Mouse (Mus musculus) liver, postnatal 0 days (tissue): ENCODE data around the gene Ajuba.

Experiments
- CTCF ChIP-seq: sonication (generic); IDR thresholded peaks from 2 replicates; pipeline ENCODE4 v1.5.1; 2016; ENCODE audit warnings: antibody characterized with exemption, low read depth
- EP300 ChIP-seq: IDR thresholded peaks from 2 replicates; pipeline ENCODE4 v1.6.1; 2016; ENCODE audit warnings: antibody characterized with exemption, low read depth, mild to moderate bottlenecking

DNA sequence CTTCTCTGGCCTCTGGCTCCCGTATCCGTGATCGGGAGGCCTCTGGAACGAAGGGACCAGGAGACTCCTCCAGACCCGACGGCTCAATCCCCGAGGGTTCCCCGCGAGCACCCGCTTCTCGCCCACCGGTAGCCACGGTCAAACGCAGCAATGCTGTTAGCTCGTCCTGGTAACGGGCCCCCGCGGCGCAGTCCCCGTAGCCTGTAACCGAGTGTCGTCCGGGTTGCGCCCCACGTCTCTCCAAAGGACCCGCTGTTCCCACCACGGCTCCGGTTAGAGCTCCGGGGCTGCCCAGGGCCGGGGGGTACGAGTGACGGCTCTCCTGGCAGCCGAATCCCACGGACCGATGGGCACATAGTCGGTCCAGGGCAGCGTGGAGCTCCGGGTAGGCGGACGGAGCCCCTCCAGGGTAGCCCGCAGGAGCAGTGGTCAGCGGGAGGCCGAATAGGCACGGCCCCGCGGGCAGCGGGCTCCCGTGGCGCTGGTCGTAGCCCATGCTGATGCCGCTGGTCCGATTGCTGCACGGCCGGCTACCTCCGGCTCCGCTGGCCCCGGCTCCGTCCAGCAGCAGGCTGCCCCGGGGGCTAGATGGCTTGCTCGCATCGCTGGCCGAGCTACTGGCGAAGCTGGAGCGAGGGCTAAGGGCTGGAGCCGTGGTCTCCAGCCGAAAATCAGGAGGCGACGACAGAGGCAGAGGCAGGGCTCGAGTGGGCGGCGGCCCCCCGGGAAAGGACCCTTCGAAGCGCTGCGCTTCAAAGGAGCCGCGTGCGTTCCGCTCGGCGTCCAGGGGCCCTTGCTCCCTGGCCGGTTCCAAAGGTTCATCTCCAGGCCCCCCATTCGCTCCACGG lies 893 bp downstream of the Ajuba start:
- TF ChIP-seq CTCF (no peak), EP300 (no peak)
